Mouse (Mus musculus) MEL (cell line): ENCODE results near the gene Spaca3. TPM values are rescaled to one million over a fixed set of nuclear protein-coding genes. Genes with fewer than 3 reads are reported as not detected.

Experiments used
- DNase-seq: peaks from one replicate; pipeline ENCODE4 v3.0.0; 2011; ENCODE audit warnings: low read depth, low spot score
- H3K27ac ChIP-seq: 2 replicates; pipeline ENCODE4 v1.5.1; 2012; ENCODE audit warnings: low read depth, mild to moderate bottlenecking, control low read depth, low read length, moderate library complexity; ENCODE audit not compliant: control insufficient read depth
- H3K27me3 ChIP-seq, 2 experiments: fragments of 150-350 bp in 1 of 2; sonication (generic) in 1 of 2; 2 replicates each; pipeline ENCODE4 v1.6.1; 2012; ENCODE audit warnings: low read length in 2 of 2, mild to moderate bottlenecking in 2 of 2, improper control_type of control experiment in 1 of 2, moderate library complexity in 1 of 2; ENCODE audit not compliant: insufficient read depth in 2 of 2, control insufficient read depth in 1 of 2
- H3K36me3 ChIP-seq, 2 experiments: 2 replicates each; pipeline ENCODE4 v1.6.1; 2012 to 2014; ENCODE audit warnings: low read length in 2 of 2, improper control_type of control experiment in 1 of 2, inconsistent platforms in 1 of 2, mild to moderate bottlenecking in 1 of 2; ENCODE audit not compliant: insufficient read depth in 2 of 2, control insufficient read depth in 1 of 2
- H3K4me1 ChIP-seq, 2 experiments: fragments of 150-350 bp in 1 of 2; sonication (generic) in 1 of 2; 2 replicates each; pipeline ENCODE4 v1.6.1; 2012; ENCODE audit warnings: low read length in 2 of 2, improper control_type of control experiment in 1 of 2, mild to moderate bottlenecking in 1 of 2; ENCODE audit not compliant: insufficient read depth in 2 of 2, control insufficient read depth in 1 of 2
- H3K4me3 ChIP-seq, 2 experiments: fragments of 150-350 bp in 1 of 2; sonication (generic) in 1 of 2; 2 replicates each; pipeline ENCODE4 v1.5.1; 2012; ENCODE audit warnings: low read depth in 2 of 2, low read length in 2 of 2, mild to moderate bottlenecking in 2 of 2, moderate library complexity in 2 of 2, control low read depth in 1 of 2, improper control_type of control experiment in 1 of 2; ENCODE audit not compliant: control insufficient read depth in 1 of 2, insufficient read depth in 1 of 2
- H3K79me2 ChIP-seq: 2 replicates; pipeline ENCODE4 v1.6.1; 2012; ENCODE audit warnings: mild to moderate bottlenecking, low read length, moderate library complexity; ENCODE audit not compliant: control insufficient read depth, poor library complexity, insufficient read depth
- H3K9ac ChIP-seq: 2 replicates; pipeline ENCODE4 v1.6.1; 2012; ENCODE audit warnings: low read depth, mild to moderate bottlenecking, control low read depth, low read length, moderate library complexity; ENCODE audit not compliant: control insufficient read depth, poor library complexity, severe bottlenecking
- H3K9me3 ChIP-seq: fragments of 150-350 bp; sonication (generic); replicated peaks from 2 replicates; pipeline ENCODE4 v1.6.1; 2012; ENCODE audit warnings: mild to moderate bottlenecking, low read length, improper control_type of control experiment, moderate library complexity; ENCODE audit not compliant: insufficient read depth
- BHLHE40 ChIP-seq: IDR thresholded peaks from 2 replicates; pipeline ENCODE4 v1.6.1; 2012; ENCODE audit warnings: low read depth, mild to moderate bottlenecking, inconsistent platforms, low read length, improper control_type of control experiment, borderline replicate concordance
- CTCF ChIP-seq, 3 experiments: IDR thresholded peaks in 2 of 3; conservative IDR thresholded peaks in 1 of 3; 2 replicates each; pipeline ENCODE4 v1.5.1; 2011 to 2012; ENCODE audit warnings: low read length in 3 of 3, low read depth in 2 of 3, mild to moderate bottlenecking in 2 of 3, improper control_type of control experiment in 1 of 3, inconsistent platforms in 1 of 3, mixed read lengths in 1 of 3, moderate library complexity in 1 of 3; ENCODE audit not compliant: control insufficient read depth in 1 of 3, insufficient read depth in 1 of 3, poor library complexity in 1 of 3, severe bottlenecking in 1 of 3
- E2F4 ChIP-seq: IDR thresholded peaks from 2 replicates; pipeline ENCODE4 v1.6.1; 2011; ENCODE audit warnings: low read depth, low read length, improper control_type of control experiment, borderline replicate concordance
- GABPA ChIP-seq: IDR thresholded peaks from 2 replicates; pipeline ENCODE4 v1.6.1; 2012; ENCODE audit warnings: low read depth, mild to moderate bottlenecking, inconsistent platforms, low read length, improper control_type of control experiment, moderate library complexity
- HCFC1 ChIP-seq: IDR thresholded peaks from 2 replicates; pipeline ENCODE4 v1.6.1; 2012; ENCODE audit warnings: low read depth, mild to moderate bottlenecking, inconsistent platforms, low read length, improper control_type of control experiment, moderate library complexity
- JUND ChIP-seq: IDR thresholded peaks from 2 replicates; pipeline ENCODE4 v1.6.1; 2011; ENCODE audit warnings: low read depth, mild to moderate bottlenecking, improper control_type of control experiment, low read length
- MXI1 ChIP-seq: IDR thresholded peaks from 2 replicates; pipeline ENCODE4 v1.6.1; 2011; ENCODE audit warnings: mild to moderate bottlenecking, low read depth, low read length, improper control_type of control experiment
- MYC ChIP-seq: IDR thresholded peaks from 2 replicates; pipeline ENCODE4 v1.6.1; 2011; ENCODE audit warnings: low read depth, mild to moderate bottlenecking, low read length, improper control_type of control experiment, moderate library complexity
- POLR2AphosphoS2 ChIP-seq: IDR thresholded peaks from 2 replicates; pipeline ENCODE4 v1.6.1; 2011; ENCODE audit warnings: low read length, improper control_type of control experiment
- RCOR1 ChIP-seq: IDR thresholded peaks from 2 replicates; pipeline ENCODE4 v1.6.1; 2012; ENCODE audit warnings: low read depth, mild to moderate bottlenecking, inconsistent platforms, low read length, improper control_type of control experiment
- USF1 ChIP-seq: IDR thresholded peaks from 2 replicates; pipeline ENCODE4 v1.6.1; 2014; ENCODE audit warnings: low read depth, mild to moderate bottlenecking, inconsistent platforms, low read length, improper control_type of control experiment, moderate library complexity
- ZKSCAN1 ChIP-seq: IDR thresholded peaks from 2 replicates; pipeline ENCODE4 v1.6.1; 2012; ENCODE audit warnings: low read depth, mild to moderate bottlenecking, inconsistent platforms, low read length, improper control_type of control experiment, moderate library complexity
- ZMIZ1 ChIP-seq: IDR thresholded peaks from 2 replicates; pipeline ENCODE4 v1.6.1; 2012; ENCODE audit warnings: low read depth, mild to moderate bottlenecking, inconsistent platforms, low read length, improper control_type of control experiment, moderate library complexity
- ZNF384 ChIP-seq: IDR thresholded peaks from 2 replicates; pipeline ENCODE4 v1.6.1; 2012; ENCODE audit warnings: low read depth, mild to moderate bottlenecking, inconsistent platforms, low read length, improper control_type of control experiment
- polyA plus RNA-seq, 2 experiments: library from polyadenylated mRNA; stranded (reverse) in 1 of 2; unstranded in 1 of 2; fragments of >175 nt in 1 of 2; fragments of >200 nt in 1 of 2; gene quantifications; 2 replicates each; pipeline versions ENCODE4 v1.2.1 to v1.2.4; 2012; ENCODE audit warnings: low replicate concordance in 2 of 2, low read depth in 1 of 2; ENCODE audit not compliant: insufficient read length in 2 of 2, insufficient read depth in 1 of 2, missing spikeins in 1 of 2
- total RNA-seq: library from RNA; depleted of rRNA; stranded (reverse); fragments of 300-350 nt; gene quantifications from 2 replicates; pipeline ENCODE4 v1.2.3, GENCODE M21; 2012

The Spaca3 gene
- total and polyA plus RNA-seq, 3 experiments: not detected

GRCm38 (mm10) chr11:80882229-80882810 lies 24.2 kb downstream of the Spaca3 start:
- DNase-seq: no peak
- Histone ChIP-seq H3K27ac (no peak overlapping the region), H3K9ac (no peak overlapping the region), H3K36me3 (no peaks in the 10 kb centered on the region), H3K4me3 (no peak overlapping the region), H3K79me2 (no peaks in the 10 kb centered on the region), H3K27me3 (no peaks in the 10 kb centered on the region; a peak in 1 of 4 replicates), H3K9me3 (no peaks in the 10 kb centered on the region), H3K4me1 (no peaks in the 10 kb centered on the region)
- TF ChIP-seq USF1 (no peak), JUND (no peak), E2F4 (no peak), GABPA (no peak), HCFC1 (no peak), ZKSCAN1 (no peak), POLR2AphosphoS2 (no peak), CTCF (IDR thresholded peaks at IDR 0.05 in 2 of 3, conservative IDR thresholded peaks at IDR 0.05 in 1 of 3; ENCODE audit: control insufficient read depth in 1 of 3, insufficient read depth in 1 of 3, low read depth in 2 of 3, low read length in 3 of 3, poor library complexity in 1 of 3, severe bottlenecking in 1 of 3) (no peak), MXI1 (no peak)

- Histone ChIP-seq H3K4me3 (no peak overlapping the region), H3K9me3 (no peaks in the 10 kb centered on the region)
Observed at GRCm38 (mm10) chr11:80884521-80885231, 26.5 kb downstream of the Spaca3 start.

GRCm38 (mm10) chr11:80886365-80886764 lies 28.2 kb downstream of the Spaca3 start:
- DNase-seq: no peak
- no peaks in the 10 kb centered on the region for H3K79me2 ChIP-seq
- TF ChIP-seq MYC: no peak
- TF ChIP-seq RCOR1: no peak
- TF ChIP-seq POLR2AphosphoS2: no peak
- no peak for TF ChIP-seq JUND
- H3K27ac ChIP-seq: no peak overlapping the region
- H3K4me1 ChIP-seq: no peaks in the 10 kb centered on the region
- no peaks in the 10 kb centered on the region for H3K9me3 ChIP-seq
- no peak overlapping the region for H3K9ac ChIP-seq
- H3K27me3 ChIP-seq: no peaks in the 10 kb centered on the region; a peak in 1 of 4 replicates
- no peak overlapping the region for H3K4me3 ChIP-seq
- no peaks in the 10 kb centered on the region for H3K36me3 ChIP-seq

More at GRCm38 (mm10) chr11:80884521-80885231, 26.5 kb downstream of the Spaca3 start:
- no peaks in the 10 kb centered on the region; a peak in 1 of 4 replicates for H3K27me3 ChIP-seq
- no peaks in the 10 kb centered on the region for H3K79me2 ChIP-seq
- H3K36me3 ChIP-seq: no peaks in the 10 kb centered on the region
- no peak overlapping the region for H3K9ac ChIP-seq
- DNase-seq: no peak
- TF ChIP-seq BHLHE40: no peak
- TF ChIP-seq MYC: no peak
- TF ChIP-seq ZMIZ1: no peak
- no peak for TF ChIP-seq MXI1
- TF ChIP-seq CTCF (IDR thresholded peaks at IDR 0.05 in 2 of 3, conservative IDR thresholded peaks at IDR 0.05 in 1 of 3; ENCODE audit: control insufficient read depth in 1 of 3, insufficient read depth in 1 of 3, low read depth in 2 of 3, low read length in 3 of 3, poor library complexity in 1 of 3, severe bottlenecking in 1 of 3): no peak
- TF ChIP-seq POLR2AphosphoS2: no peak
- TF ChIP-seq ZNF384: no peak
- TF ChIP-seq, all 39 proteins: peak for 0
- no peak overlapping the region for H3K27ac ChIP-seq
- H3K4me1 ChIP-seq: no peaks in the 10 kb centered on the region
